Mouse (Mus musculus): ENCODE measurements at regions not wholly inside any gene's neighbourhood (a gene's known extent, or its start where the extent isn't known, plus 50 kb on each side); places are given as distances from the start of the nearest gene placed in this dataset.
A peak's percentile ranks its signal among the peaks of the same experiment; 100 is the strongest.

- Histone ChIP-seq H3K27ac (no peak overlapping the region), H3K4me1 (no peaks in the 10 kb centered on the region), H3K27me3 (peaks cover 13% of the 10 kb centered on the region; the same call in 1 of the 2 replicates), H3K4me3 (no peak overlapping the region), H3K36me3 (no peaks in the 10 kb centered on the region), H3K4me2 (replicated peaks) (no peak overlapping the region), H3K9ac (no peak overlapping the region), H3K9me3 (no peaks in the 10 kb centered on the region)
- ATAC-seq (ENCODE audit: insufficient number of reproducible peaks, insufficient read depth, low FRiP score, low TSS enrichment), result no peak
- 28% methylated on average over 5 of the region's 5 CpGs for WGBS
Measured at GRCm38 (mm10) chr2:18617520-18617919, 54.7 kb upstream of the Commd3 start.

- Histone ChIP-seq H3K4me2 (replicated peaks) (peak overlapping the region; percentile 67), H3K36me3 (no peaks in the 10 kb centered on the region), H3K27ac (no peak overlapping the region), H3K27me3 (peaks cover 37% of the 10 kb centered on the region), H3K9me3 (no peaks in the 10 kb centered on the region), H3K4me3 (peak overlapping the region; percentile 38), H3K4me1 (peaks cover 15% of the 10 kb centered on the region), H3K9ac (no peak overlapping the region)
- no peak for ATAC-seq (ENCODE audit: insufficient number of reproducible peaks, insufficient read depth, low FRiP score, low TSS enrichment)
- 3% methylated on average over 10 of the region's 10 CpGs for WGBS
Measured at GRCm38 (mm10) chr2:18609868-18610185, 62.4 kb upstream of the Commd3 start.

- peak overlapping the region; percentile 38 for H3K4me3 ChIP-seq
- peak overlapping the region; percentile 67 for H3K4me2 ChIP-seq (replicated peaks)
- peaks cover 37% of the 10 kb centered on the region for H3K27me3 ChIP-seq
- 1% methylated on average over 51 of the region's 51 CpGs for WGBS
- no peaks in the 10 kb centered on the region for H3K9me3 ChIP-seq
- peak overlapping the region; percentile 48; the same call in 1 of the 2 replicates for H3K9ac ChIP-seq
- ATAC-seq (ENCODE audit: insufficient number of reproducible peaks, insufficient read depth, low FRiP score, low TSS enrichment), result peak; percentile 64; the same call in 1 of the 2 replicates
- H3K27ac ChIP-seq, result no peak overlapping the region
- H3K4me1 ChIP-seq, result peaks cover 15% of the 10 kb centered on the region
- H3K36me3 ChIP-seq, result no peaks in the 10 kb centered on the region
Measured at GRCm38 (mm10) chr2:18609075-18609867, 62.9 kb upstream of the Commd3 start.

- Histone ChIP-seq H3K27ac (no peak overlapping the region), H3K36me3 (no peaks in the 10 kb centered on the region), H3K4me1 (peaks cover 15% of the 10 kb centered on the region), H3K27me3 (peaks cover 37% of the 10 kb centered on the region), H3K4me2 (replicated peaks) (peak overlapping the region; percentile 67), H3K4me3 (peak overlapping the region; percentile 38), H3K9ac (peak overlapping the region; percentile 48), H3K9me3 (no peaks in the 10 kb centered on the region)
- under 1% methylated on average over 29 of the region's 29 CpGs for WGBS
- ATAC-seq (ENCODE audit: insufficient number of reproducible peaks, insufficient read depth, low FRiP score, low TSS enrichment), result peak; percentile 84
Measured at GRCm38 (mm10) chr2:18608260-18609074, 63.7 kb upstream of the Commd3 start.

GRCm38 (mm10) chr2:18607586-18608259 lies 64.5 kb upstream of the Commd3 start:
- Histone ChIP-seq H3K27me3 (peaks cover 35% of the 10 kb centered on the region), H3K9me3 (no peaks in the 10 kb centered on the region), H3K9ac (0 out of 2 replicates have a peak overlapping the region, but pooled peaks have one; percentile 45), H3K4me2 (replicated peaks) (peak overlapping the region; percentile 67), H3K27ac (no peak overlapping the region), H3K36me3 (no peaks in the 10 kb centered on the region), H3K4me3 (peak overlapping the region; percentile 38), H3K4me1 (peaks cover 15% of the 10 kb centered on the region)
- 0 out of 2 replicates have a peak, but pooled peaks have one; percentile 28 for ATAC-seq (ENCODE audit: insufficient number of reproducible peaks, insufficient read depth, low FRiP score, low TSS enrichment)
- under 1% methylated on average over 13 of the region's 14 CpGs for WGBS

- H3K4me3 ChIP-seq, result no peak overlapping the region
- H3K9me3 ChIP-seq, result no peaks in the 10 kb centered on the region
- H3K4me2 ChIP-seq (replicated peaks), result no peak overlapping the region
- ATAC-seq (ENCODE audit: insufficient number of reproducible peaks, insufficient read depth, low FRiP score, low TSS enrichment), result no peak
- H3K9ac ChIP-seq, result no peak overlapping the region
- WGBS, result 6% methylated on average over 6 of the region's 6 CpGs
- H3K4me1 ChIP-seq, result peaks cover 15% of the 10 kb centered on the region
- H3K27ac ChIP-seq, result no peak overlapping the region
- H3K36me3 ChIP-seq, result no peaks in the 10 kb centered on the region
- peaks cover 31% of the 10 kb centered on the region for H3K27me3 ChIP-seq
Measured at GRCm38 (mm10) chr2:18607088-18607487, 65.1 kb upstream of the Commd3 start.

- Histone ChIP-seq H3K4me3 (no peak overlapping the region), H3K4me2 (replicated peaks) (no peak overlapping the region), H3K27ac (no peak overlapping the region), H3K9me3 (no peaks in the 10 kb centered on the region), H3K36me3 (no peaks in the 10 kb centered on the region), H3K9ac (no peak overlapping the region), H3K4me1 (no peaks in the 10 kb centered on the region), H3K27me3 (peaks cover 3% of the 10 kb centered on the region; the same call in 1 of the 2 replicates)
- WGBS, result 64% methylated on average over 4 of the region's 4 CpGs
- ATAC-seq (ENCODE audit: insufficient number of reproducible peaks, insufficient read depth, low FRiP score, low TSS enrichment), result no peak
Measured at GRCm38 (mm10) chr2:18592221-18592620, 80.0 kb upstream of the Commd3 start.

- Histone ChIP-seq H3K9ac (peak overlapping the region; percentile 42), H3K27ac (no peak overlapping the region), H3K4me1 (no peaks in the 10 kb centered on the region), H3K9me3 (no peaks in the 10 kb centered on the region), H3K36me3 (no peaks in the 10 kb centered on the region), H3K4me2 (replicated peaks) (peak overlapping the region; percentile 55), H3K4me3 (peak overlapping the region; percentile 60), H3K27me3 (peaks cover 3% of the 10 kb centered on the region; the same call in 1 of the 2 replicates)
- 2% methylated on average over 4 of the region's 4 CpGs for WGBS
- ATAC-seq (ENCODE audit: insufficient number of reproducible peaks, insufficient read depth, low FRiP score, low TSS enrichment), result no peak
Measured at GRCm38 (mm10) chr2:18588232-18588631, 84.0 kb upstream of the Commd3 start.

GRCm38 (mm10) chr2:18587746-18588231 lies 84.4 kb upstream of the Commd3 start:
- no peaks in the 10 kb centered on the region for H3K9me3 ChIP-seq
- no peaks in the 10 kb centered on the region for H3K4me1 ChIP-seq
- ATAC-seq (ENCODE audit: insufficient number of reproducible peaks, insufficient read depth, low FRiP score, low TSS enrichment), result no peak
- no peaks in the 10 kb centered on the region for H3K36me3 ChIP-seq
- peak overlapping the region; percentile 52 for H3K9ac ChIP-seq
- H3K27ac ChIP-seq, result no peak overlapping the region; the same call in 1 of the 2 replicates
- peak overlapping the region; percentile 55 for H3K4me2 ChIP-seq (replicated peaks)
- WGBS, result under 1% methylated on average over 16 of the region's 16 CpGs
- H3K4me3 ChIP-seq, result peak overlapping the region; percentile 60
- H3K27me3 ChIP-seq, result peaks cover 3% of the 10 kb centered on the region; the same call in 1 of the 2 replicates

GRCm38 (mm10) chr2:18586925-18587724 lies 85.1 kb upstream of the Commd3 start:
- Histone ChIP-seq H3K27me3 (peaks cover 3% of the 10 kb centered on the region; the same call in 1 of the 2 replicates), H3K4me1 (no peaks in the 10 kb centered on the region), H3K36me3 (no peaks in the 10 kb centered on the region), H3K4me3 (peak overlapping the region; percentile 60), H3K9me3 (no peaks in the 10 kb centered on the region), H3K9ac (peak overlapping the region; percentile 52), H3K27ac (no peak overlapping the region; the same call in 1 of the 2 replicates), H3K4me2 (replicated peaks) (peak overlapping the region; percentile 55)
- WGBS, result 1% methylated on average over 31 of the region's 31 CpGs
- ATAC-seq (ENCODE audit: insufficient number of reproducible peaks, insufficient read depth, low FRiP score, low TSS enrichment), result 0 out of 2 replicates have a peak, but pooled peaks have one; percentile 28

All from embryonic facial prominence, embryonic 12.5 days (tissue).